Mouse (Mus musculus) frontal cortex, adult (tissue): ENCODE results near the gene Cbr2.
"Not testable (repeated sequence)": the region's sequence is repeated elsewhere in the genome, so short reads cannot be mapped to it uniquely, and the experiment has no call there.

Experiments used
- ATAC-seq: cut with Nextera tagmentation; 2 replicates; pipeline ENCODE4 v1.9.2; 2017; ENCODE audit warnings: mild to moderate bottlenecking, moderate library complexity, mixed read lengths; ENCODE audit not compliant: low TSS enrichment

The Cbr2 gene

GRCm38 (mm10) chr11:120731395-120731794 lies 519 bp downstream of the Cbr2 start:
- ATAC-seq, result no peak

DNA sequence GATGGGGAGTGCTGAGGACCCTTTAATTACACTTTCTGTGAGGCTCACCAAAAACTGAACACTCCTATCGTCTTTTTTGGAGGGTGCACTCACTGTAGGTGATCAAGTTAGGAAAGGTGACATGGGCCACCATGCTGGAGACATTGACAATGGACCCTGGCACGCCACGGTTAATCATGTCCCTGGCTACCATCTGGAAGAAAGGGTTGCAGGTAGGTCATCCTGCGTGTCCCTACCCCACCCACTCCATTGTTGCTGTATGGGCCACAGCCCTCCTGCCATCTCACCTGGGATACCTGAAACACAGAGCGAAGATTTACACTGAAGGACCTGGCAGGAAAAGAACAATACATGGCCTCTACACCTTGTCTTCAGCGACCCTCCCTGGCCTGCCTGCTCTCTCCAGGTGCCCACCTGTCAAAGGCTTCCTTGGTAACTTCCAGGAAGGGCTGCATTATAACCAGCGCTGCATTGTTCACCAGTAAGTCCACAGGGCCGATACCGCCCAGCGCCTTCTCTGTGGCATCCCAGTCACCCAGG lies 1.5 kb downstream of the Cbr2 start:
- no peak for ATAC-seq

- ATAC-seq, result not testable (repeated sequence)
Measured at GRCm38 (mm10) chr11:120729432-120730050, 2.4 kb downstream of the Cbr2 start.

- ATAC-seq, result no peak
Measured at GRCm38 (mm10) chr11:120728530-120729240, 3.2 kb downstream of the Cbr2 start.

GRCm38 (mm10) chr11:120727564-120727963 lies 4.3 kb downstream of the Cbr2 start:
- ATAC-seq, result no peak

GRCm38 (mm10) chr11:120727169-120727527 lies 4.8 kb downstream of the Cbr2 start, which contains the start of gene Dcxr:
Gene Dcxr (minus strand): TSS chr11:120727281.
- ATAC-seq, result peak; percentile 85; the same call in 1 of the 2 replicates

GRCm38 (mm10) chr11:120726243-120727168 lies 5.4 kb downstream of the Cbr2 start:
- ATAC-seq, result no peak

- ATAC-seq, result no peak
Measured at GRCm38 (mm10) chr11:120723509-120723908, 8.4 kb downstream of the Cbr2 start.

- ATAC-seq, result no peak
Measured at GRCm38 (mm10) chr11:120722761-120723382, 9.0 kb downstream of the Cbr2 start.

- ATAC-seq, result no peak
Measured at GRCm38 (mm10) chr11:120722067-120722630, 9.8 kb downstream of the Cbr2 start.

- ATAC-seq, result peak; percentile 71; the same call in 1 of the 2 replicates
Measured at GRCm38 (mm10) chr11:120721124-120722066, 10.5 kb downstream of the Cbr2 start, which contains the start of gene Rac3. Gene Rac3 (plus strand): TSS chr11:120721470.

DNA sequence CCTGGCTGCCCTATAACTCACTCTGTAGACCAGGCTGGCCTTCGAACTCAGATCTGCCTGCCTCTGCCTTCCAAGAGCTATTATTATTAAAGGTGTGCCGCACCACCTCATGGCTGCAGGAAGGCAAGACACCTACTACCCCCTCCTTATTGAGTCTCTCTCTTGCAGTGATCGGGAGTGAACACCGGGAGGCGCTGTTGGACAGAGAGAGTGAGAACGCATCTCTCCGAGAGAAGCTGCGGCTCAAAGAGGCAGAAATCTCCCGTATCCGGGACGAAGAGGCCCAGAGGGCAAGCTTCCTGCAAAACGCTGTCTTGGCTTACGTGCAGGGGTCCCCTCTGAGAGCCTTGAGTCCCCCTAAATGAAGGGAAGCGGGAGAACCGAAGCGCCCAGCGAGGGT lies 11.5 kb downstream of the Cbr2 start:
- ATAC-seq, result peak; percentile 67; the same call in 1 of the 2 replicates

- ATAC-seq, result no peak
Measured at GRCm38 (mm10) chr11:120719841-120720376, 12.0 kb downstream of the Cbr2 start.

DNA sequence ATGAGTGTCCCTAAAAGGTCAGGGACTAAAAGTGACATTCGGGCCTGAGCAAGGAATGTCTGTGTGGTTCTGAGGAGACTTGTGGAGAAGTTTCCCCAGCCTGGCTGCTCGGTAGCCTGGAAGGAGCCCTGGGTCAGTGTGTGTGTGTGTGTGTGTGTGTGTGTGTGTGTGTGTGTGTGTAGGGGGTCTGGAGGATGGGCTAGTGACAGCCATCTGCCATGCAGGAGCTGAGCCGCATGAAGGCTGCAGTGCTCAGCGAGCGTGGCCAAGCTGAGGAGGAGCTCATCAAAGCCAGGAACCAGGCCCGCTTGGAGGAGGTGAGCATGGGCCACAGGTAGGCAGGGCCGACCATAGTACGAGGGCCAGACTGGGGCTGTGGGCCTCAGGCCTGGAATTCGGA lies 12.7 kb downstream of the Cbr2 start:
- no peak for ATAC-seq

DNA sequence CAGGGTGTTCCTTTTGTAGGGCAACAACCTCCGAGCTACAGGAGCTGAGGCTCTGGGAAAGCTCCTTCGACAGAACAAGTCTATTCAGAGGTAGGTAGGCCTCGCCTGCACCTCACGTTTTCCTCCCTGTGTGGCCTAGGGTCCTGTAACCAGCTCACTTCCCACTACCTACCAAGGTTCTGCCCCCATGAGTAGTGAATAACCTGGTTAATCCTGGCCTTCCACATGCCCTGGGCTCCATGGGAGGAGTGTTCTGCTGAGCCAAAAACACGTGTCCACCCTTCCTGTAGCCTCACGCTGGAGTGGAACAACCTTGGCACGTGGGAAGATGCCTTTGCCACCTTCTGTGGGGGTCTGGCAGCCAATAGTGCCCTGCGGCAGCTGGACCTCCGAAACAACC lies 16.8 kb downstream of the Cbr2 start:
- ATAC-seq, result no peak

GRCm38 (mm10) chr11:120714546-120714945 lies 17.4 kb downstream of the Cbr2 start:
- ATAC-seq, result no peak

- peak; percentile 95 for ATAC-seq
Measured at GRCm38 (mm10) chr11:120713580-120714518, 18.1 kb downstream of the Cbr2 start, which contains the start of the genes Cenpx and Lrrc45. Gene Cenpx (minus strand): TSS chr11:120713738. Gene Lrrc45 (plus strand): TSS chr11:120713925.
